Mouse (Mus musculus) erythroblast, embryonic 14.5 days (primary cell): ENCODE data around the gene Abhd8.

Experiments used
- GATA1 ChIP-seq: IDR thresholded peaks from 2 replicates; pipeline ENCODE4 v1.6.1; 2012; ENCODE audit warnings: low read length, inconsistent platforms, mixed read lengths
- TAL1 ChIP-seq: IDR thresholded peaks from 3 replicates; pipeline ENCODE4 v1.6.1; 2012; ENCODE audit warnings: low read length, inconsistent platforms, mixed read lengths

DNA sequence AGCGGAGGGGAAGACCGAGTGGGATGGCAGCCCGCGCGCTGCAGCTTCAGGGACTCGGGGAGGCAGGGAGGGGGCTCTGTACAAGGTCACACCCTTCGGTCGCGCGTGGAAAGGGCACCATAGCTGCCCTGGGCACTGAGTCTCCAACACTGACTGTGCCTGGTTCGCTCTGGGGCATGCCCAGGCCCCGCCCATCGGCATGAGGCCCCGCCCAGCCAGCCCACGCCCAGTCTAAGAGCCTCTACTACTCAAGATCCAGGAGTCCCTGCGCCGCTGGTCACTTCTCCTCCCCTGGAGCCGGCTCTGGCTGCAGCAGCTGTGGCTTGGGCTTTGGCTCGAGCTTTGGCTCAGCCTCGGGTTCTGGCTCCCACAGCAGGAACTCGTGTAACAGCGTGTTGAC lies 6.5 kb downstream of the Abhd8 start:
- TF ChIP-seq GATA1 (no peak), TAL1 (no peak)
